Mouse (Mus musculus) layer of hippocampus, adult 9-10 months (tissue): Measurements from ENCODE around the gene Pgpep1l.
A peak's percentile ranks its signal among the peaks of the same experiment; 100 is the strongest.
"Not testable (repeated sequence)": the region's sequence is repeated elsewhere in the genome, so short reads cannot be mapped to it uniquely, and the experiment has no call there.

ENCODE experiments used
- DNase-seq: peaks from one replicate; pipeline ENCODE4 v3.0.0; 2022; ENCODE audit warnings: low spot score

Gene Pgpep1l

DNA sequence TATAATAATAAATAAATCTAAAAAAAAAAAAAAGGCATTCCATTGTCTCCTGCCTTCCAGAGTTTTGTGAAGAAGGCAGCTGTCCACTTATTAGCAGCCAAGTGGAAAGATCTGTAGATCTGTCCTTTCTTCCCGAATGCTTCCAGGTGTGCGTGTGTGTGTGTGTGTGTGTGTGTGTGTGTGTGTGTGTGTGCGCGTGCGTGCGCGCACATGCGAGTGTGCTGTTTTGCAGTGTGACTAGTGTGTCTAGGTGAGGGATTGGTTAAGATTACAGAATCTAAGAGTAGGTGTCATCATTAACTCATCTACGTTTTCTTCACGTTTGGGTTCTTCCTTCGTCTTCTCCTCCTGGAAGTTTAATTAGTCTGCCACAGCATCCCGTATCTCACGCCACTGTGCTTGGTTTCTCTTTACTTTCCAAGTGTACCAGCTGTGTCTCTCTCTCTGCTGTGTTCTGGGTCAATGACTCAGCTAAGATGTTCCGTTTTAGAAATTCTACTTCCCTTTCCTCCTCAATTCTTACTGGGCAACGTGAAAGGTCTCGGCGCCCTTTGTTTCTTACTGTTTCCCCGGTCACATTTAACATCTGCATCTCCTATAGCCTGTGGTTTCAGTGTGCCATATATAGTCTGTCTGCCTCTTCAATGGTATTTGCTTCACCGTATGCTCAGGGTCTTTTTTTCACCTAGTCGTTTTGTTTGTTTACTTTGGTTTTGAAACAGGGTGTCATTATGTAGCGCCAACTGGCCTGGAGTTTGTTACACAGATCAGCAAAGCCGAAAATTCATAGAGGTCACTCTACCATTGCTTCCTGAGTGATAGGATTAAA, 18.5 kb upstream of the Pgpep1l start:
- DNase-seq: no peak

DNA sequence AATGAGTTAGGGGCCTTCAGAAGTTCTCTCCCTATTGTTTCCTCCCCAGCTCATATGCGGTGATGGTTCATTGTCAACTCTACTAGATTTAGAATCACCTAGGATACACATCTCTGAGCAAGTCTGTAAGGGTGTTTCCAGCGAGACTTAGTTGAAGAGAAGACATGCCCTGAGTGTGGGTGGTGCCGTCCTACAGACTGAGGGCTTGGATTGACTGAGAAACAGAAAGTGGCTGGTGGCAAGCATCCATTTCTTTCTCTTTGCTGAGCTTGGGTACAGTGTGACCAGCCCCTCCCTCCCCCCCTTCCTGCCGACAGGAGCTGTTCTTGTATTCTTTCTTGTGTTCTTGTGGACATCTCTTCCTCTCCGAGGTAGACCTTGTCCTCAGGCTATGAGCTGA, 17.3 kb upstream of the Pgpep1l start:
- DNase-seq: no peak

DNA sequence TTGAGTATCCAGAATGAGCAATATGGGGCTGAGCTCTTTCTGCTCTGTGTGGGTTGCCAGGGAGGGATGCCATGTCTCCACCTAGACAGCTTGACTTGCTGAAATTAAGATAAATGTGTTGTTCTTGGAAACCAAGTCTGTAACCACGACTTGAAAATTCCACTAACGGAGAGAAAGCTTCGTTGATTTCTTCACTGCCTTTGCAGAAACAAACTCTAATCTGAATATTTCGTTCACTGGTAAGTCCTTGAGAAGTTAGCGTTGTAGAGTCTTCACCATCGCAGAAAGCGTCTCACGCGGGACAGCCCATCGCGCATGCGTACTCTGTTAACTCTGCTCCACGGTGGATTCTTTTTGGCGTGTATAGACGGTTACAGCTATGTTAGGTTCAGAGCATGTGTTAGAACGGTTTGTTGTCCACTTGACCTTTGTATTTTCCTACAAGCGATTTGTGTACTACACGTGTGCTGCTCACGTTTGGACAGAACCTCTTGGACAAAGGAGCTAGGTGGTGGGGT, 16.4 kb upstream of the Pgpep1l start:
- DNase-seq: no peak

DNA sequence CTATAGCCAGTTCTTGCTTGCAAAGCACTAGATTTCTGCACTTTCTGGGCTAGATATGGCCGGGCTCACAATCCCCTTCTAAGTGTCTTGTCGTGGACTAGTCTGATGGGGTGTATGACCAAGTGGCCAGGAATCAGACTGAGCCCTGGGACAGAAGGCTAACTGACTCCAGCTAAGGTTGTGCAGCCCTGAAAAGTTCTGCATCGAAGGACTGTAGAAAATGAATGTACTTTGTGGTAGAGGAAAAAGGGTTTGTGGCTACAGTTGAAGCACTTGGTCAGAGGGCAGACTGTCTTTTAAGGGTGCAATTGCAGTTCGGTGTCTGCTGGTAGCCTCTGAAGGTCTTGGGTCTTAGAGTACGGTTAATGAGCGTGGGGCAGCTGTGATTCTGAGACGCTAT, 15.4 kb upstream of the Pgpep1l start:
- DNase-seq: no peak

DNA sequence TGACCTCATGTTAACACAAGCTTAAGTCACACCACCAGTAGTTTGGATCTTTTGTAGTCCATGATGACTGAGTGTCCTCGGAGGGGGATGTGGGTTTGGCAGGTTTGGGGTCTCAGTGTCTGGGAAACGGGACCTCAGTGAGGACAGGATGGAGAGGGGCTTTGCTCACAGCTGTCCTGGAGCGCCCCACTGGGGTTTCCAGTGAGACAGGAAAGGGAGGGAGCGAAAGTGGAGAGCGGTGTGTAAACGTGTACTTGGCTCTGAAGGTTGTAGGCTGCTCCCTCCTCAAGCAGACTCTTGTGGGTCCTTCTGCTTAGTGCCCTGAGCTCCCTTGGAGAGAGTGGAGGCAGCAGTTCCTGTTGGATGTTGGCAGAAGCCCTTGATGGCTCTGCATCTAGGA, 14.9 kb upstream of the Pgpep1l start:
- no peak for DNase-seq

DNA sequence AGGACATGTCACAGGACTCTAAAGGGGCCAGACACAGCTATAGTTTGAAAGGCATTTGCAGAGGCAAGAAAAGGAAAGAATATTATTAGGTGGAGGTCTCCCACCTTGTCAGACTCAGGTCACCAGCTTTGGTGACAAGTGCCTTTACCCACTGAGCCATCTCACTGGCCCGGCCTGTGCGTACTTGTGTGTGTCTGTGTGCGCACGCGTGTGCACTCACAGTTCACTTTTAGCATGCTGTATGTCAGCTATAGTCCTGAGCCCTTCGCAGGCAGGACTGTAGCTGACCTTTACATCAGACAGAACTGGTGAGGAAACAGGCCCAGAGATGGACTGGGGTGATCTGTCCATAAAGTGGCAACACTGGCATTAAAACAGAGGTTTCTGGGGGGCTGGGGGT, 14.4 kb upstream of the Pgpep1l start:
- no peak for DNase-seq

DNA sequence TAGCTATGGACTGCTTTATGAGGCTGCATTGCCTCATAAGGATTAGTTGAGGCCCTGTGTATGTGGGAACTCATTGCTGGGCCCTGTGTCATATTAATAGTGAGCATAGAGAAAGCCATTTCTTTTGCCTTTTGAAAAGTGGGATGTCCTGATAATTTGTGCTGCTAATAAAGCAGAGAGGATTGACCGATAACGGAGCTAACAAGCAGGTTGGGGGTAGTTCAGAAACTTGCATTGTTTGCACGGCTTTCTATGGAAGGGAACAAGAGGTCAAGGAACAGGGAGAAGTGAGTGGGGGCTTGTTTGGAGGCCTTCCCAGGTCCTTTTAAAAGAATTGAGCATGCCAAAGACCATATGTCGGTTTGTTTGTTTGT, 13.9 kb upstream of the Pgpep1l start:
- DNase-seq: no peak

DNA sequence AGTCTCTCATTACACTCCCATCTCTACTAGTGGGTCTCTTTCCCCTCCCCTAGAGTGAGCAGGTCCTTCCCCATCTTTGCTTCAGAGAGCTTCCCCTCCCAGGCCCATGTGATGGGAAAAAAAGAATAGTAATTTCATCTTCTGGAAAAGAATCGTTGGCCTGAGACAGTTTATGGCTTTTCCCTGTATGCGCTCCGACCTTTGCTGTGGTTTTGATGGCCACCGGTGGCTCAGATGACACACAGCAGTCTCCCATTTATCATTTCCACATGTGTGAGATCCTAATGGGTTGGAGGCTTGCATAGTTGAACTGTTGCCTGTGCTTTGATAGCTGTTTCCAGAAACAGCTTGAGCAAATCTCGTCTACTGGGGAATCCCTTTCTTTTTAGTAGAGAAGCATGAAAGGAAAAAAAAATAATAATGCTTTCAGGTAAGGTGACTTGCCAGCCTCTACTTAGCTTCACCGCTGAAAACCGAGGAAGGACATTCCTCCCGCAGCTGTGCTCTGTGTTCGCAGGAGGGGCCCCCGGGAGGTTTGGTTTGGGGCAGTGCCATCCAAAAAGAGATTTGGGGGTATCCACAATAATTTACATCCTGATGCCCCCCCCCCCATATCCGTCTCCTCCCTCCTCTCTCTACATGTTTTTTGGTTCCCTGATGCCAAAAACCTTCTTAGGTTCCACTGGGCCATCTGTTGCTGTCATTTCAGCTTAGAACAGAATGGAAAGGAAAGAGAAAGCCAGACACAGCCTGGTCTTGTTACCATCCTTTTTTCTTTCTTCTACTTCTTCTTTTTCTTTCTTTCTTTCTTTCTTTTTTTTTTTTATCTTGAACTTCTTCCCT, 13.2 kb upstream of the Pgpep1l start:
- DNase-seq: no peak

DNA sequence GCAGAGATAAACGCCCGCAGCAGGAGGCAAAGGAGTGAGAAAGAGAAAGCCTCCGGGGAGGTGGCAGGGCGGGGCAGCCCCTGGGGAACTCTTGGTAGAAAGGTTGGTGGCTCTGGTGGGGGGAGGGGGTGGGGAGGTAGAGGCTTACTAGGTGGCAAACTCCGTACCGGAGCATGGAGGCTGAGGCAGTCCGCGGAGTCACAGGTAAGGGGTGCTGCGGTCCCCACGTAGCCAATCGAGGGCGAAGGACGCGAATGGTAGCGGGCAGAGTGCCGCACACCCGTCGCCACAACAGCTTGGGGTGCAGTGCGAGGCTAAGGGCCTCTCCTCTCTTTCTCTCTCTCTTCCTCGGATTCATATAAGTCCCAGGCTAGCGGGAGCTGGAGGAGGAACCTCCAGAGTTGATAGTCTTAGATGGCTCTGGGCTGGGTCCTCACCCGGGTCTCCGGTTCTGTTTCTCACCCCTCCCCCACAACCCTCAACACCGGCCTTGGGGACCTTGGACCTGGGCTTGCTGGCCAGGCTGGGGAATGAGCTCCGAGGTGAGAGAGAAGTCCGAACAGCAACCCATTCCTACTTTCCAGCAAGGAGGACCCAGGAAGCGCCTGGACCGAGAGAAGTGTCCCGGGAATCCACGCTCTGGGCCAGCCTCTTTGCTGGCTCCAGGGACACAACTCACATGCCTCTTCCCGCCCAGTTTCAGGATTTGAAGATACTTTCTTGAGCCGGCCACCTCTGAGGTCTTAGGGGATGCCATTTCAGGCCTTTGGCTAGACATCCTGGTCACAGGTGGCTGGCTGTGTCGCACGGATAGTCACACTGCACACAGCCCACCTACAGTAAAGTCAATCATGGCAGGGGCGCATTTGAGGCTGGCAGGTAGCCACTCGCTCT, 12.1 kb upstream of the Pgpep1l start:
- no peak for DNase-seq

DNA sequence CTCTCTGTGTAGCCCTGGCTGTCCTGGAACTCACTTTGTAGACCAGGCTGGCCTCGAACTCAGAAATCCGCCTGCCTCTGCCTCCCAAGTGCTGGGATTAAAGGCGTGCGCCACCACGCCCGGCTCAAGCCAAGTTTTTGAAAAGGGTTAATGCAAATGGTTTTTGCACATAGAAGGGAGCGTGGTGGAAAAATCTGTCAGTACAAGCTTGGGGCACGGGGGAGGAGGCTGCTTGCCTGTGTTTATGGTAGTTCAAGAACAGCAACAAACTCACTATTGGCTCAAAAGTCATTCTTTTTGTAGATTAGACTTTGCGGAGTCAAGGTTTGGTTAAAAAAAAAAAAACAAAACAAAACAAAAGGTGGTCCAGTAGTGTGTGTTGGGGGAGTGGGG, 11.4 kb upstream of the Pgpep1l start:
- DNase-seq: not testable (repeated sequence)

DNA sequence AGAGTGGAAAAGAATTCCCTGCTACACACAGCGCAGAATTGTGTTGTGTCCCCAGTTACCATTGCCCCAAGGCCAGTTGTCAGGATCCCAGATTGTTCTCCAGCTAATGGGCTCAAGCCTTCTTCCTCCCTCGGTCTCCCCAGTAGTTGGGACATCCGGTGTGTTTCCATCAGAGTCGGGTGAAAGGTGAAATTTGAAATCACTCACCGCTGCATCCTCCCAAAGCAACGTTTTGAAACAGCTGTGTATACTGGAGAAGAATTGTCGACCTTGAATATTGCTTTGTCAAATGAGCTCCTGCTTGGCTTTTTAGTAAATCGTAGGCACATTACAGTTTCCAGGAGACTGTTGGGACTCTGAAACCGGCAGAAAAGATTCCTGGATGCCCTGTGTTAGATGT, 10.9 kb upstream of the Pgpep1l start:
- DNase-seq: no peak

DNA sequence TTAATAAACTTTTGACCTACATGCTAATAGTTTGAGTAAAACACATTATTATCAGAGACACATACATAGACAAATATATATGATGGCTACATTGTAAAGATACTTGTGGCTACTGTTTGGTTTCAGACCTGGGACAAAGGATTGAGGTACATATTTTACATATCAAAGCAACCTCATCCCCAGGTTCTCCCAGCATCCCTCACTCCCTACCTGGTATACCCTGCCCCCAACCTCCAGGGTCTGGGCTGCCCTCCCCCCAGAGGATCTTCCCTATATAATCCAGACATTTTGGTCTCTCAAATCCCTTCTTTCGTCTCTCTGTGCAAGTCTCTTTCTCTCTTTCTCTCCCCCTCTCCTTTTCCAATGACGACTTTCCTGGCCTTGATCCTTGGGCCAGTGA, 10.2 kb upstream of the Pgpep1l start:
- no peak for DNase-seq

DNA sequence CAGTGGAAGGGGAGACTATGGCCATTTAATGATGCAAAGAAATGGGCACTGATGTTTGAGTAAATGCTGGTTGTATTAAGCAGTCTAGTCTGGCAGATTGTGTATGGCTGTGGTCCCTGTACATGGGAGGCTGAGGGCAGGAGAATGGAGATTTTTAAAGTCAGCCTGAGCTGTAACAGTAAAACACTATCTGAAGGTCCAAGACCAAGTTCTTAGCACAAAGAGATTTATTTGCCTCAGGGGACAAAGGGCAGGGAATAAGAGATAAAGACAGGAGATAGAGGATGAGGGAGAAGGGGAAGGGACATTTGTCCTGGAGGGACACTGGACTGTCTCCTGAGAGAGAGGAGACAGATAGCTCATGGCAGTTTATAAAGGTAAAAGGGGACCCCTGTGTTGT, 9.5 kb upstream of the Pgpep1l start, which contains the start of gene Fam169b:
Gene Fam169b (plus strand): TSS at position 325 of the 400 bp plus-strand sequence.
- DNase-seq: no peak

DNA sequence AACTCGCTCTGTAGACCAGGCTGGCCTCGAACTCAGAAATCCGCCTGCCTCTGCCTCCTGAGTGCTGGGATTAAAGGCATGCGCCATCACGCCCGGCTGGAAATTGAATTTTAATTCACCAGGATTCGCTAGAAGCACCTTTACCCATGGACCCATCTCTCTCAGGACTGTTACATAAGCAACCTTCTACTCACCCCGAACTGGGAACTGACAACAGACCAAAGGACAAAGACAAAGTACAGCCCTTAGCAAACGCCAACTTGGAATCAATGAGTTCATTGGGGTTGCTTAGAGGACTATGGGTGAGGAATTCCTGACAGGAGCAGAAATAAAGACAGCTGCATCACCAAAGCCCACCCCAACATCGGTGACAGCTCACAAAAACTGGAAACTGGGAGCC, 8.6 kb upstream of the Pgpep1l start:
- no peak for DNase-seq

DNA sequence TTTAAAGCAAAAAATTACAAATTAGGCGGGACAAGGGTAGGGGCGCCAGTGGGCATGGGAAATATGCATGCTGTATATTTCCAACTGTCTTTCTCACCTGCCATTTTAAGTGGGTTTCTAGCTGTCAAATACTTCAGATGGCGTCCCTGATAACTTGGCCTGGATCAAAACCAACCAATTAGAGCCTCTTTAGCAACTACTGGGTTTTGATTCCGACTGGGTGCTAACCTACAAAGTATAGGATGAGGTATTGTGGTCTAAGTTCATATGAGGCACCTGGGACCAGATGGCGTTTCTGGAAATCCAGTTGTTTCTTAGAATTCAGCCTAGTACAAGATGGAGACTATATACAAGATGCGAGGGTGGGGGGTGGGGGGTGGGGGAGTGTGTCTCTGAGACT, 7.8 kb upstream of the Pgpep1l start:
- no peak for DNase-seq

DNA sequence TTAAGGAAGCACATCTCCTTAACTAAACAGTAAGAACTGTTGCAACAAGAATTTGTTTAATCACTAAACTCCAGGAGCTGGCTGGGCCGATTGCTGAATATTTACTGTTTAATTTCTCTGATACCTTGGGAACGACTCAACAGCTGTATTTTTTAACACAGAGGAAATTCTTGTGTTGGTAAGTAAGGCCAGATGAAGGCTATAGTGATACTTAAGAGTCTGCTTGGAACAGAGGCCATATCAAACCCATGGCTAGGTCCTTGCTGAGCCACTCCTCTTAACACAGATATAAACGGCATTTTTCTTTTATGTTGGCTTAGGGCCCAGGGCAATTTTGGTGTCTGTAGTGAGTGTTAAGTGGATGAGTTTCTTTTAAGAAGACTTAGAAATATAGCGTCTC, 6.5 kb upstream of the Pgpep1l start:
- DNase-seq: no peak

DNA sequence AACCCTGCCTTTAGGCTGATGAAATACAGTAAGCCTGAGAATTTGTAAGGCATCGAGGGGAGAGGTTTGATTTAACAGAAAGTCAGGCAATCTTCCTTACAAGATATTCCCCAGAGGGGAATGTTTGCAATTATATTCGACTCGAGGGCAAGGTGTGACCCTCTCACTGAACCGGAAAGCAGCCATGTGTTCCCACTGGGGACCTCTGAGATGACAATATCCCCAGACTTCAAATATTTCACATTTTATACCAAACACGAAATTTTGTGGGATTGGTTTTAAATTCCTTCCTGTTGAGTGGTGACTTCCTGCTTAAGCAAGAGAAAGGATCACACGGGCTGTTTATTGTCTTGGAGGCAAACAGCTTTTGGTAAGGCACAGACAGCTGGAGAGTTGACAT, 2.7 kb upstream of the Pgpep1l start:
- no peak for DNase-seq

DNA sequence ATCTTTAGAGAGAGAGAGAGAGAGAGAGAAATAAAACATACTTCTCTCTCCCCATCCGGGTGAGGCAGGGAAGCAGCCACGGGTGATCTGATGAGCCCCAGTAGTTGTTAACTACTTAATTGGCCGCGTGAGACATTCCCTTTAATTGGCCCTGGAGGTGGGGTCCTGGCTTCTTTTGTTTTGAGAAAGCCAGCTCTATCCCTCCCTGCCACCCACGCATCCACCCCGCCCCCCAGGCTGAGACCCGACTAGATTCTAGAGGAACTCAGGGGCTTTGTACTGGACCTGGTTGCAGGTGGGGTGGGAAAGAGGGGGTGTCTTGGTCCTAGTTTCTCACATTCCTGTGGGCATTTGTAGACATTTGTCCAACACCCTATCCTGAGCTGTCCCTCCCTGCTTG, 1.4 kb upstream of the Pgpep1l start:
- no peak for DNase-seq

DNA sequence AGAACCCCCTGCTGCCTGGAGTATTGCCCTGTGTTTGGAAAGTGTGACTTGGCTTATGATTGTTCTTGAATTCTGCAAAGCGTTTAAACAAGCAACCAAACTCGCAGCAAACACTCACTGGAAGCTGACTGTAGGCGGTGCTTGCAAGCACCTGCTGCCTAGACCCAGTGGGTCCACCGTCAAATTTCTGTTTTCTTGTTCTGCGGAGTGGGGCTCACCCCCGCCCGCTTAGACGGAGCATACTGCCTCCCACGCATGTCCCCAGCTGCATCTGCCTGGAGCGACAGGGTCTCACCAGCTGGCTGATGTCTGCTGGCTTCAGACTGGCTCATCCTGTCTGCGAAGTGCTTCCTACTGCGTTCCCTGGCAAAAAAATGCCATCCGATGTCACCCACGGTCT, 498 bp upstream of the Pgpep1l start:
- peak; percentile 63 for DNase-seq

DNA sequence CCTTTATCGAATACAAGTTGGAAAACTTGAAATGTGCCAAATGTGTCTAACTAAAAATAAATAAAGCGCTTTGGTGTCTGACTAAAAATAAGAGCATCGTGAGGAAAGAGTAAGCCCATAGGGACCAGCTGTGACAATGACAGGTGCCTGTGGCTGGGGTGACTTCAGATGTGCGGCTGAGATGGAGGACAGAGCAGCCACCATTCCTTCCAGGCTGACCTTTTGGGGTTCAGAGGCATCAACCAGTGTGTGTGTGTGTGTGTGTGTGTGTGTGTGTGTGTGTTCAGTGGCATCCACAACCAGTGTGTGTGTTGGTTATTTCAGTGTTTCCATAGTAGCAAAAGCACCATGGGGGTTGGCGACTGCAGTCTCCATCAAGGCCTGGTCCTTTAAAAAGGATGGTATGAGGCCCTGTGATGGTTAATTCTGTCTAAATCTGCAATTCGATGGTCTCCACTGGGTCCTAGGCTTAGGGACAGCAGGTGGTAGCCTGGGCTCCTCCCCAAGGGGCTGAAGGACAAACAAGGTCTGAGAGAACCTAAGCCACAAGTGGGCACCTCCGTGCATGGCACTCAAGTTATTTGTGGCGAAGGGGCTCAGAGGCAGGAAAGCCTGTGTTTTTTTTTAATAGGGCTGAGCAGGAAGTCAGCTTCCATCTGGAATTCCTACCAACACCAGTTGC, 546 bp downstream of the Pgpep1l start:
- DNase-seq: no peak

DNA sequence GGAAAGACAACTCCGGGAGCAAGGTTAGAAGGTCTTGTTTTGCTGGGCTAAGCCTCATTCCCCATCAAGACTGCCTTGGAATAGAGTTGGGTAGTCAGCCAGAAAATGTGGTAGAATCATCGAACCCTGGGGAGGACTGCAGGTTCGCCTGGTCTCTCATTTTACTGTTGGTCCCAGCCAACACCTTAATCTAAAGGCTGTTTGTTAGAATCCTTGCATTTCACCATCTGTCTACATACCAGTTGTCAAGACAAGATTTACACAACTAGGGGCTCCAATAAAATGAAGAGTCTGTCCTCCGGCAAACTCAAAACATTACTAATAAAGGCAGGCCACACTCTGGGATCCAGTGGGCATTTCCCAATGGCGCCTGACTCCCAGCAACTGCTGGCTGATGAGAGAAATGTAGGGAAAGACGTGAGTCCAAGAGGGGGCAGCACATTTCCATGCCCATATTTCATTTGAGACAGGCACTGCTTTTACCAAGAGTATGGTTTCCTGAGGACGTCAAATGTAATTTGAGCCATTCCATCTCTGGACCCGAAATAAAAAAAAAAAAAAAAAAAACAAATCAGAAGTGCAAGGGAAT, 1.3 kb downstream of the Pgpep1l start:
- DNase-seq: no peak
